Mouse (Mus musculus): ENCODE data around the gene Hmgb2. TPM values are rescaled to one million over a fixed set of nuclear protein-coding genes. Genes with fewer than 3 reads are reported as not detected.
"Not testable (repeated sequence)": the region's sequence is repeated elsewhere in the genome, so short reads cannot be mapped to it uniquely, and the experiment has no call there.

Gene Hmgb2
- polyA plus RNA-seq (2015; fragmentation: Nextera tagmentation; extraction: Ambion mirVana) = 841 and 1,050 TPM in 2 replicates

DNA sequence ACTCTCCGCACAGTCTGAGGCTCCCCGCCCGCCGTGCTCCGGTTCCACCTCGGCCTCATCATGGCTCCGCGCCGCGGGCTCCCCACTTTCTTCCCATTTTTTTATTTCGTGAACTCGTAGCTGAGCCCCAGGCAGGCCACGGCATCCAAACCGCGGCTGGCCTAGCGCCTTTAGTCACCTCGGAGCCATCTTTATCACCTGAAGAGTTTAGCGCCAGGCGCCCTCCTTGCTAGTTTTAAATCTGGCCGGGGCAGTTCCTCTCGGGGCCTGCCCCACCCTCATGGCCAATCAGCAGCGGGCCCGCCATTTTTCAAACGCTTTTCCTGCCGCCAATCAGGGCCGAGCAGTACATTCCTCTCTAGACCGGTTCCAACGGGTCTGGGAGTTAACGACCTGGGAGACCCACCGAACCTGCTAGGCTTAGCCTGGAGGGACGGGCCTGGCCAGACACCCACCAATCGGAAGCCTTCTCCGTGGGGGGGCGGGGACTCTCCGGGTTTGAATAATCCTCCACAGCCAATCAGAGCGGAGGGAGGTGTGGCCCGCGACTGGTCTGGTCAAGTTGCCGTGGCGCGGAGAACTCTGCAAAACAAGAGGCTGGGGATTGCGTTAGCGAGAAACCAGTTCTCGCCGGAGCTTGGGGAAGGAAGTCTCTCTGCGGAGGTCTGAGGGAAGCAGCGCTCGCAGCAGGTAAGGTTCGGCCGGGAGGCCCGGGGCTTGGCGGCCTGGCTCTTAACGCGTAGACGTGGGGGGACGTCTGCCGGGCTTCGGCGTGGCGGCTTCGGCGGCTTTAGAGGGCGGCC is at the start of gene Hmgb2:
TSS of gene Hmgb2 (plus strand) at position 592 of the 803 bp plus-strand sequence.
- peak; percentile 99 for DNase-seq (ENCODE audit: low spot score)

DNA sequence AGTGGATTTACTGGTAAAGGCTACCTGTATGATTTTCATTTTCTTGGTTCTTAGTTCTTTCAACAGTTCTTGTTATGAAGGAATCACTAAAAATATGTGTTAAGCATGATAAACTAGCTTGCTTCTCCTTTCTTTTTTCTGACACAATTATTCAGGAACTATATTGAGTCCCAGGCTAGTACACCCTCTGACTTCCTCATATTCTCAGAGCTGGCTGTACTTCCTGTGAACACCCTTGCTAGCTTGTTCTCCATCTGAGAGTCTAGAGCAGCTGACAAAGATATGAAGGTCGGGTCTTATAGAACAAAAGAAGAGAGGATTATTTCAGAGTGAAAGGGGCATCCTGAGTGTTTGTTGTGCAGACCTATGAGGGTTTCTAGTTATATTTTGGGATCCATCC is 48.9 kb upstream of the Hmgb2 start:
- no peak for DNase-seq (ENCODE audit: low spot score)

DNA sequence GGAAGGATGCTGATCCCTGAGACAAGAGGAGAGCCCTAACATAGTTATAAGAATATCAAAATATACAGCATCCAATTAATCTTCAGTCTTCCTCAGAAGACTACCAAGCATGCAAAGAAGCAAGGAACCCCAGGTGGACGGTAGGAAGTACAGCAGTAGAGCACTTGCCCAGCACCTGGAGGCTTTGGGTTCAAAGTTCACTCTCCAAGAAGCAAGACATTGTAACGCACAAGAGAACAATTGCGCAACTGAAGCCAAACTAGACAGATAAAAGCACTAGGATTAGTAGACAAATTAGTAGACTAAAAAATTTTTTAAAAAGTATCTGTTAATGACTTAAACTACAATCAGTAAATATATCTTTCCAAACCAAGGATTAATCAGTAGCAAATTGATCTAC is 48.0 kb upstream of the Hmgb2 start:
- no peak for DNase-seq (ENCODE audit: low spot score)

DNA sequence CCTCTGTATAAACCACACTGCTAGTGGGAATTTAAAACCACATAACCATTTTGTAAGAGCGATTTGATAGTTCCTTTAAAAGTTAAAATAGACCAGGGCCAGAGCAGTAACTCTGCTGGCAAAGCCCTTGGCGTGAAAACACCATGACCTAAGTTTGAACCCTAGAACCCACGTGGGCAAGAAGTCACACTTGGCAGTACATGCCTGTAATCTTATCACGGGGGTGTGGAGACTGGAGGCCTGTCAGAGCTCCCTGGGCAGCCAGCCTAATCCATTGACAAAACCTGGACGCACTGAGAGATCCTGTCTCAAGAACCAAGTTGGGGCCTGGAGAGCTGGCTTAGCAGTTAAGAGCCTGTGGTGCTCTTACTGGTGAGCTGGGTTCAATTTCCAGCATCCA is 43.1 kb upstream of the Hmgb2 start:
- no peak for DNase-seq (ENCODE audit: low spot score)

DNA sequence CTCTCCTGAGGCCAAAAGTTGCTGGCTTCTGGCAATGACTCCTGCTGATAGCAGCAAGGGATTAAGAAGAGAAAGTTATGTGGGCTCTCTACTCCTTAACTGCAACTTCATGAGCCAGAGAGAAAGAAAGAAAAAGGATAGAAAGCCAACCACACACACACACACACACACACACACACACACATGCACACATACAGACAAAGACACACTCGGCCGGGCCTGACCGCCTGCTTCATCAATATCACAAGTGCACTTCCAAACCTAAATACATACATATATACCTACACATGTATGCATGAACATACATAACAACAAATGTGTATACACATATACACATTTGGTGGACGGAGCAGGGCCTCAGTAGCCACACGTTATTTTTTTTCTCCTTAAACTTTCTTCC is 40.8 kb upstream of the Hmgb2 start:
- no peak for DNase-seq (ENCODE audit: low spot score)

DNA sequence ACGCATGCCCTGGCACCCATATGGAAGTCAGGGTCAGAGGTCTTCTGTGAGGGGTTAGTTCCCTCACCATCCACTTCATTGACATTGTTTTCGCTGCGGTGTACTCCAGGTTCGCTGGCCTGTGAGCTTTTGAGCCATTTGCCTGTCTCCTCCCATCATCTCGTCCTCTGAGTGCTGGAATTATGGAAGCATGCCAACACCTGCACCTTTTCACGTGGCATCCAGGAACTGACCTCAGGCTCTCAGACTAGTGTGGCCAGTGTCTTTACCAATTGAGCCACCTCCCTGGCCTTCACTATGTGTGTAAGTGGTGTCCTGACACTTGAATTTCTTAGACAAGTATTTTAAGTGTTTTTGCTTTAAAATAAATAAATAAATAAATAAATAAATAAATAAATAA is 38.0 kb upstream of the Hmgb2 start:
- DNase-seq (ENCODE audit: low spot score) = no peak

DNA sequence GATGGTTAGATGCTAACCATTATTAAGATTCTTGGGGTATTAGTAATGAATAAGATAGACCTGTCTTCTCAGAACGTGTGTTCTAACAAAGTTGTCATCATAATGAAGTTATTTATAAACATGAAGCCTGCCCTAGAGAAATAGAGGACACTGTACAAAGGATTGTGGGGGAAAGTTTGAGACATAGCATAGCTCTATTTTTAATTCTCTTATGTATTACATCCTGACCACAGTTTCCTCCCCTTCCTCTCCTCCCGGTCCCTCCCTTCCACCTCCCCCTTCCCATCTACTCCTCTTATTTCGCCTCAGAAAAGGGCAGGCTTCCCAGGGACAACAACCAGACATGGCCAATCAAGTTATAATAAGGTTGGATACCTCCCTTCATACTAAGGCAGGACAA is 33.3 kb upstream of the Hmgb2 start:
- DNase-seq (ENCODE audit: low spot score) = no peak

DNA sequence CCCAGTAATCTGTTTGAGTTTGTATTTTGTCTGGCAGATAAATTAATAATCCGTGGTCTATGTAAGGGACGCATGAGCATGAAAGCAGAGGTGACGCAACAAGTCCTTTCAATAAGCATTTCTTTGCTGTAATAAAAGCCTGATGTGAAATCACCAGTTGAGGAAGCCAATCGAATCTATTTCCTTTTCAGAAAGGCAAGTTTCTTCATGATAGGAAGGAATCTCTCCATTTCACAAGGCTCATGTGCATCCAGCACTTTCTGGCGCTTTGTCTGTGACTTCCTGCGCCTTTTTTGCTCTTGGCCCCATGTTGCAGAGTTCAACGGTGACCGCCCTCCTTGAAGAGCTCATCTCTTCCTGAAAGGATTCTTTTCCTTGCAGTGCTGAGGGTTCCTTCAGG is 32.0 kb upstream of the Hmgb2 start:
- no peak for DNase-seq (ENCODE audit: low spot score)

DNA sequence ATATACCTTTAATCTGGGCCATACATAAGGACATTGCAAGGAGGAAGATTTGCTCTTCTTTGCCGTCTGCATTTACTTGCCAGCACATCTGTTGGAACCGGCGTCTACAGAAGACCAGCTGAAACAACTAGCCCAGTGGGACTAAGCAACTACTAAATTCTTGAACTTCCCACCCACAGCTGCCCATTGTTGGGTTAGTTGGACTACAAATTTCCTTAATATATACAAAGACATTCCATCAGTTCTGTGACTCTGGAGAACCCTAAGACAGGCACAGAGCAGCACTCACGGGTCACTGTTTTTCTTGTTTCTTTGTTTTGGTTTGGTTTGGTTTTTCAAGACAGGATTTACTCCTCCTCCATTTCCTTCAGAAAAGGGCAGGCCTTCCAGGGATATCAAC is 31.1 kb upstream of the Hmgb2 start:
- no peak for DNase-seq (ENCODE audit: low spot score)

DNA sequence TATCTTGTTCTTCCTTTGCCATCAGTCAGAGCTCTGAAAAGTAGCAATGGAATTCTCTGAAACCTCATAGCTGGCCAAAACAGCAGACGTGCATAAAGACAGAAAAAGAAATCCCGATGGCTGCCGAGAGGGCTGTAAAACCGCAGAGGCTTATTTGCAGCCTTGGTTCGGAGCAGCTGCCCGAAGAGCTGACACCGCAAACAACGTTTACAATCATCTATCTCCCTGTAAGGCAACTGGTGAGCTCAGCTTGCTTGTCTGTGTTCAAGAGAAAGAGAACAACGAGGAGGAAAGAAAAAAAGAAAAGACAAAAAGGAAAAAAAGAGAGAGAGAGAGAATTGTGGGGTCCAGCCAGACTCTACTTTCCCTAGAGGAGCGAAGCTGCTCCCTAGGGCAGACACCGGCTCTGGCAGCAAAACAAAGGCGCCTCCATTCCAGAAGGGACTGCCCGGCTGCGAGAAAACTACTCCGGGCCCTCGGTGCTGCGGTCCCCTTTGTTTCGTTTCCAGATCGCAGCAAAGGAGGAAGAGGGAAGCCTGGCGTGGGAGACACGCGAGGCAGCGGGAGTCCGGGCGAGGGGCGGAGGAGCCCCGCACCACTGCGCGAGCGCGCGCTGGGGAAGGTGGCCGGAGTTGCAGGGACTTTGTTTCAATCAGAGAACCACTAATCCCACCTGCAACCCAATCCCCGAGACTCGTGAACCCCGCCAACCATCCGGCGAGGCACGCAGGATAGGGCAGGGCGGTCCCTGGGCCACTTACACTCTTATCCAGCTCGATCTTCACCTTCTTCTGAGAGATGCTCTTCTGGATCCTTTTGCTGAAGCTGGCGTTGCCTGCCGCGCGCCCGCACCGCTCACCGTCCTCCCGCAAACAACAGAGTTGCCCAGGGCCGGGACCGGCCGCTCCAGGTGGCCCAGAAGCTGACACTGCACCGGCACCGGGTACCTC is 24.9 kb upstream of the Hmgb2 start:
- peak; percentile 52 for DNase-seq (ENCODE audit: low spot score)

DNA sequence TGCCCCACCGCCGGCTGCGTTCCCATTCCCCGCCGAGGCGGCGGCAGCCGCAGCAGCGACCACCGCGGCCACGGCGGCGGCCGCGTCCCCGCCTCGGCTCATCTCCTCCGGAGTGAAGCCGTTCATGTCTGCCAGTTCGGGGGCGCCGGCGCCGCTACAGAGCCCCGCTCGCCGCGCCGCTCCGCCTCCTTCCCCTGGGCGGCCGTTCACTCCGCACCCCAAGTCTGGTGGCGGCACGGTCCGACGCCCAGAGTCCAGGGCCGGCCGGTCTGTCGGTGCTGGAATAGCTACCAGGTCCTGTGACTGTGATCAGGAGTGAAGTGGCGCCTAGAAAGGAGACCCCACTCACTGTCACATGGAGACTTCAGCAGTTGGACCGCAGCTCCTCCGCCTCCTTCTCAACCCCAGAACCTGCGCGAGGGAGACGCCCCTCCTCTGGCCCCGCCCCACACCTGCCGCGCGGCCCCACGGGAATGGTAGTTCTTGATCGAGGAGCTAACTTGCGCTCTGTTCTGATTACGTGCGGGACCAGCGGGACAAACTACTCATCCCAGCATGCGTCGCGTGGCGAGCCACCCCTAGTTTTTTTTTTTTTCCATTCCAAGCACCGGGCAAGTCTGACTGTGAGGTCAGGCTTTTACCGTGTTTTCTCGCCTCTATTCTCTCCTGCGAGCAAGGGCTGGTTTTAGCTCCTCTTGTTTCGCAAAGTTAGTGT is 24.1 kb upstream of the Hmgb2 start, which contains the start of gene Sap30:
TSS of gene Sap30 (minus strand) at position 420 of the 715 bp plus-strand sequence.
- peak; percentile 98 for DNase-seq (ENCODE audit: low spot score)

DNA sequence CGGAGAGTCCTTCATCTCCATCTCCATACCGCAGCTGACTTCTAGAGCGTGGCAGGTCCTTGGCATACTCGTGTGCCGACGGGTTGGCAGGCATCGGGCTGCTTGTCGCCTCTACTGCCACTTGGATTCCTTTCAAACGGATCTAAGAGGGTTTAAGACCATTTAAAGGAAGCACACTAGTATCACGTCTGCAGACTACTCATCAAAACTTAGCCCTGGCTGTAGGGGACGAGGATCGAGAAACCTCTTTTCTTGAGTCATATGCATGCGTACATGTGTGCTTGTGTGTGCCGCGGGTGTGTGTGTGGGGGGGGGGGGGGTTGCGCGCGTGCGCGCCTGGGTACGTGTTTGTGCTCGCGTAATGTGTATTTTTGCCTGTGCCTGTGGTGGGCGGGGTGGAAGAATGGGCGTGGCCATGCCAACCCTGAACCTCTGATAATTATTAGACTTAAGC is 23.4 kb upstream of the Hmgb2 start:
- peak; percentile 70 for DNase-seq (ENCODE audit: low spot score)

DNA sequence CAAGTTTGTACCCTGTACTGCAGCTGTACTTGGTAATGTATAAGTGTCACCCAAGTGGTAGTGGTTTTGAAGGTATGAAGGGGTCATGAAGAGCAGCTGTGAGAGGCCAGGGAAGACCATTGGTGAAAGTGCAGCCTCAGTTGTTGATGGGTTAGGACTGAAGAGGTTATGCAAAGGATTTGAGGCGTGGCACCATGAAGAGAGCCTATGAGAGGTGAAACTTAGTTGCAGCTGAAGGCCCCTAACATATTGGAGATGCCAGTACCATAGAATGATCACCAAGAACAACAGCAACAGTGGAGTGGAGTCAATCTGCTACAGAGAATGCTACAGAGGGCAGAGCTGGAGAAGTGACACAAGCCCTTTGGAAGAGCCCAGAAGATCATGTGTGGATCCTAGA is 22.3 kb upstream of the Hmgb2 start:
- DNase-seq (ENCODE audit: low spot score) = no peak

DNA sequence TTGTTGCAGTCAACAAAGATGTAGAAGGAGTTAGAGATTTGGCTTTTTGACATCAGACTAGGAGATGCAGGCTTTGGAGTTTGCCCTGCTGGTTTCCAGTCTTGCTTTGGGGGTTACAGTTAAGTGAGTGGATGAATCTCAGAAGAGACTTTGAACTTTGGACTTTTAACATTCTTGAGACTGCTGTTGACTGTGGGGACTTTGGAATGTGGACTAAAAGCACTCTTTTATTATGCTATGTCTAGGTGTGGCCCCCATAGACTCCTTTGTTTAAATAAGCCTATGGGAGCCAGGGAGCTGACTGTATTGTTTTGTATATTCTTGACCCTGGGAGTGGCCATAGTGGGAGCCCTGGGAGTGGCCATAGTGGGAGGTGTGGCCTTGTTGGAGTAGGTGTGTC is 21.8 kb upstream of the Hmgb2 start:
- no peak for DNase-seq (ENCODE audit: low spot score)

DNA sequence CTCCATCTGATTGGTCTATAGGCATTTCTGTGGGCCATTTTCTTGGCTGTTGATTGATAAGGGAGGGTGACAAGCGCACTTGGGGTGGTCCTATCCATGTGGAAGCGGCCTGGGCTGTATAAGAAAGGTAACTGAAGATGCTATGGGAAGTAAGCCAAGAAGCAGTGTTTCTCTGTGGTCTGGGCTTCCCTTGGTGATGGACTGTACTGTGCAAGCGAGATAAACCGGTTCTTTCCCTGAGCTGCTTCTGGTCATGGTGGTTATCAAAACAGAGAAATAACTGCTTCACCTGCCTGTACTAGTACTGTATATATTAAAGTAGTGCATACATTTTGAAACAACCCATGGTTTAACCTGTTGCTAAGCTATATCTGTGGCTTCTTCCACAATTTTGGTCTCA is 19.8 kb upstream of the Hmgb2 start:
- DNase-seq (ENCODE audit: low spot score) = no peak

DNA sequence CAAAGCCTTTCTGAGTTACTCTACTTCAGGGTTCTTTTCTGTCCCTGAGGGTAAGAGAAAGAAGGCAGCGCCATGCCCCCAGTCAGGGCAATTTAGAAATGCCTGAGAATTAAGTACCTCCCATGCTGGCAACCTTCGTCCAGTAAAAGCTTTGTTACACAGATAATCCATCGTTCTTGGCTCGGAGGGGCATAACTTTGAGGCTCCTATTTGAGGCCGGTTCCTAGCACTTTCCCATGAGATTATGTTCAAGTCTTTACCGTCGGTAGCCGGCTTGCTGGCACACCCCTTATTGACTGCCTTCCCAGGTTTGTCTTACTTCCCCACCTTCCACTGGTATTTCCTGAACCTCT is 13.2 kb upstream of the Hmgb2 start:
- DNase-seq (ENCODE audit: low spot score) = no peak

DNA sequence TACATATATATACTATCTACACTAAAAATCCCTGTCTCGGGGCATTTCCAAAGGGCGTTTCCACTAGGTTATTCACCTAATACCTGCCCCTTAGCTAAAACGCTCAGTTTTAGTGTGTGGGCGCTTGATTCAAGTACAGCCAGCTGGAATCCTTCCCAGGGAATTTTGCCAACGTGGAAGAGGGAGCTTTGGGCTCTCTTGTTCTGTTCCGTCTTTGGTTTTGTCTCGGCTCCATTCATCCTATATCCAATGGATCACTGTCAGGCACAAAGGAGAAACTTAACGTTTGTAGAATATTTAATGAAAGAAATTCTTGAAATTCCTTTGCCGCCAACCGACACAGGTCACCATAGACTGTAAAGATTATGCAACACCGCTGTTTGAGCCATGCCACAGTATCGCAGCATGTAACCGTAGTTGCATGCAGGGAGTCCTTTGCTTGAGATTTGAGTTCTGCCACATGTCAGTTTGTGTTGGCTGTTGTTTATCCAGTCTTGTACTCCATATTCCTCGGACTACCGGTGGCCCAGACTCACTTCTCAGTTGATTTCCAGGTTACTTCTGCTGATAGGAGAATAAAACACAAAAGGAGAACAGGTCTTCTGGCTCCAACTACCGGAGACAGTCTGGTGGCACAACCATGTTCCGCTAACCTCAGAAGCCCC is 12.7 kb upstream of the Hmgb2 start:
- DNase-seq (ENCODE audit: low spot score) = no peak

DNA sequence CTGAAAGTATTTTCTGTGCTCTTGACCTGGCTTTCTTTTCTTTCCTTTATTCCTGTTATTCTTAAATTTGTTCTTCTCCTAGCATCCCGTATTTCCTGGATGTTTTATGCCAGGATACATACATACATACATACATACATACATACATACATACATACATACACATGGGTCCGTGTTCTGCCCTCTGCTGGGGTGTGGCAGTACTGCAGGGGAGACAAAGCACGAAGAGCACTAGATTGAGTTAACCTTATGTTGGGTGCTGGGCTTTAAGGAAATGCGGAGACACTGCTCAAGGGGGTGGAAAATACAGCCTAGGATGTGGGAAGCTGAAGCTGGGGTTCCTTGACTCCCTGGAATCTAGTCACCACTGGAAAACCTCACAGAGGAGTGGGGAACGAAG is 8.1 kb upstream of the Hmgb2 start:
- peak; percentile 78 for DNase-seq (ENCODE audit: low spot score)

DNA sequence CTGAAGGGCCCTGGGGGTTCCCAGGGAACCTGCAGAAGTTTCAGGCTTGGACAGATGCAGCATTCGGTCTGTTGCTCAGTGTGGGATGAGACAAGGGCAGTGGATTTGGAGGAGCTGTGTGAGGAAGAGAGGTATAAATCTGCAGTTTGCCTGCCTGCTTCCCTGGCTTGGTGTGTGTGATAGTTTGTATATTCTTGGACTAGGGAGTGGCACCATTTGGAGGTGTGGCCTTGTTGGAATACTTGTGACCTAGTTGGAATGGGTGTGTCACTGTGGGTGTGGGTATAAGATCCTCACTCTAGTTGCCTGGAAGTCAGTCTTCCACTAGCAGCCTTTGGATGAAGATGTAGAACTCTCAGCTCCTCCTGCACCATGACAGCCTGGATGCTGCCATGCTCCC is 6.2 kb upstream of the Hmgb2 start:
- not testable (repeated sequence) for DNase-seq (ENCODE audit: low spot score)

DNA sequence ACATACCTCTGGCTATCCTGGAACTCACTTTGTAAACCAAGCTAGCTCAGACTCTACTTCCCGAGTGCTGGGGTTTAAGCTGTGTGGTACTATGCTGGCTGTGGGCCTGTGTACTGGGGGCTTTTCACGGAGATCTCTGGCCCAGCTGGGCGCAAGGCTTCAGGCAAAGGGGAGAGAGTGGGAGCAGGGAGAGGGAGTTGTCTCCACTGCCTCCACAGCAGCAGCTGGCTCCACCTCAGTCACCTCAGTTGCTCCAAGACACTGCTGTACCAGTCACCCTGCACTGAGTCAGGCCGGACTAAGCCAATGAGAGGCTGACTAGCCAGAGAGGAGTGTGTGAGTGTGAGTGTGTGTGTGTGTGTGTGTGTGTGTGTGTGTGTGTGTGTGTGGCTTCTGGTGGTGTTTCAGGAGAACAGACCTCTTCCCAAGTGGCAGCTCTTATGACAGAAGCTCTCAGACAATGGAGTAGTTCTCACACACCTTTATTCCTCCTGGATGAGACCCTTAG is 4.1 kb upstream of the Hmgb2 start:
- no peak for DNase-seq (ENCODE audit: low spot score)

DNA sequence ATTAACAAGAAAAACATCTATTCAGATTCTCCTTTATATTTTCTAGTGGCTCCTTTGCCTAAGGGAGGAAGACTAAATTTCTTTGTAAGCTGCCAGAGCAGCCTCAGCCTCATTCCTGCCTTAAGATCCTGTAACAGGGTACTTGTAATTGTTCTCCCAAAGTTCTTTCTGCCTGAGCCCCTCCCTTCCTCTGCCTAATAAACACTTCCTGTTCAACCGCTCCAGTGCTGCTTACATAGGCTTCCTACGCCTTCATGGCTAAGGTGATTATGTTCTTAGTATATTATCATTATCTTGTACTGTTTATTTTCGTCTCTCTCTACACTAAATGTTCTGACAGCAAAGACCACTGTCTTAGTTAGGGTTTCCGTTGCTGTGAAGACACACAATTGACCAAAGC is 3.0 kb upstream of the Hmgb2 start:
- no peak for DNase-seq (ENCODE audit: low spot score)

All from thymus, postnatal 0 days (tissue).